Mouse (Mus musculus) frontal cortex, postnatal 10 days (tissue): ENCODE results near the gene Zswim8.
"Not testable (repeated sequence)": the region's sequence is repeated elsewhere in the genome, so short reads cannot be mapped to it uniquely, and the experiment has no call there.

Experiments
- DNase-seq, 2 experiments: peaks; one replicate each; pipeline ENCODE4 v3.0.0; 2022; ENCODE audit warnings: low spot score in 2 of 2, mixed read lengths in 1 of 2

The Zswim8 gene

GRCm38 (mm10) chr14:20693589-20694101 is 13.7 kb upstream of the Zswim8 start:
- DNase-seq: no peak

DNA sequence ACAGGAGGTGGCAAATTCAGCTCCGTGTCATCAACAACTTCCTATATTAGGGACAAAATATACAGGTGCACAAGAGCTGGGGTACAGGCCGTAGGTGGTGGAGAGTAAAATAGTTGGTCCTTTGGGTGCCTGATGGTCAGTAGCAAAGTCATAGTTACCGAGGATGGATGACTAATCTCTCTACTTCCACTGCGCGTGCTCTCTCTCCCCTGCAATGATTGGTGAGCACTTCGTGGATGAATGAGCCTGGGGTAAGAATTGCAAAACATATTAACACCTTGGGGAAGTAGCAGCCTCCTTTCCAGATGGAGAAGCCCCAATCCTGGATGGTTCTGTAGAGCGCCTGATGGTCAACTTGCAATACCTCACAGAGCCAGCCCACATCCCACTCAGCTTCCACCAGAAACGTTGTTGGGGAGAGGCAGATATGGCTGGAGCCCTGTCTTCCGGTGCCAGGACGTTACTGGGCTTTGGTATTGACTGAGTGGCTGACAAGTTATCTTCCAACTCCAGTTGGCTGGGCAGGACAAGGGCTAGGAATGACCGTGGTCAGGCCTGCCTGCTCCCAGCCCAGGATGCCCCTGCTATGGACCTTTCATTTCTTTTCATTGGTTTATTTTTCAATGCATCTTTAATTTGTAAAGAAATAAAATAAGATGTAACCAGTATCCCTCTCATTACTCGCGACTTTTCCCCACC is 13.0 kb upstream of the Zswim8 start:
- no peak for DNase-seq

GRCm38 (mm10) chr14:20694884-20695760 is 12.2 kb upstream of the Zswim8 start, which contains the start of gene Fut11:
Gene Fut11, plus strand, starts transcription at chr14:20694968.
- DNase-seq: peak; percentile 80 to 85

- peak; percentile 27 to 30 for DNase-seq
These were observed 11.4 kb upstream of the Zswim8 start for GRCm38 (mm10) chr14:20695761-20696520.

GRCm38 (mm10) chr14:20696986-20697385 is 10.4 kb upstream of the Zswim8 start:
- peak in 1 of 2 experiments; percentile 43 for DNase-seq

DNA sequence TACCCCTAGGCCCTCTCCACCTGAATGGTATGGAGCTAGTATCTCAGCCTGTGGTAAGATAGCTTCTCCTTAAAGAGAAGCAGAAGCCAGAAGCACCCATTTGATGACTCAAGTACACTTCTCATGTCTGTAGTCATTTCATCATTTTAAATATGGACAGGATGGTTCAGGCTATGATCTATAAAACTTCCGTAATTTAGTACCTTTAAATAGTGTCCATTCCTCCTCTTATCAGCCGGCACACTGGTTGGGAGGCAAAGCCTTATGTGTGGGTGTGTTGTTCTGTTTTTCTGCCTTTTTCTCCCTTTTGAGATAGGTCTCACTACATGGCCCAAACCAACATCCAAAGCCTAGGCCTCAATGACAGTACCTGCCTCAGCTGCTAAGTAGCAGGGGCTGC is 8.8 kb upstream of the Zswim8 start:
- no peak for DNase-seq

- no peak for DNase-seq
These were observed 7.0 kb upstream of the Zswim8 start for GRCm38 (mm10) chr14:20700362-20700761.

DNA sequence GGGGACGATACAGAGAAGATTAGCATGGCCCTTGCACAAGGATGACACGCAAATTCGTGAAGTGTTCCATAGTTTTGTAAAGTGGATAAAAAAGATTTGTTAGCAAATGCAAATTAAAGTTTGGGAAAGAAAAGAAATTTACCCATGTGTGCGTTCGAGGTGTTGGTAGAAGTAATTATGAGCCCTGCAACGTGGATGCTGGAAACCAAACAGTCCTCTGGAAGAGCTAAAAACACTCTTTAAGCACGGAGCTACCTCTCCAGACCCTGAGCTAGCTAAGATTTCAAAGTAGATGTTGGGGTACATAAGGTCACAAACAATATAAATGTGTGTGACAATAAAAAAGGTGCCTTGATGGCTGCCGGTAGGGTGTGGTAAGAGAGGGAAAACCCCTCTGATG is 5.8 kb upstream of the Zswim8 start:
- no peak for DNase-seq

- no peak for DNase-seq
These were observed 5.1 kb upstream of the Zswim8 start for GRCm38 (mm10) chr14:20702096-20702740.

- peak; percentile 75 to 88 for DNase-seq
These were observed 4.5 kb upstream of the Zswim8 start, which contains the start of gene Chchd1 for GRCm38 (mm10) chr14:20702741-20703381. Gene Chchd1, plus strand, starts transcription at chr14:20703006.

GRCm38 (mm10) chr14:20703461-20703860 is 3.9 kb upstream of the Zswim8 start:
- not testable (repeated sequence) for DNase-seq

DNA sequence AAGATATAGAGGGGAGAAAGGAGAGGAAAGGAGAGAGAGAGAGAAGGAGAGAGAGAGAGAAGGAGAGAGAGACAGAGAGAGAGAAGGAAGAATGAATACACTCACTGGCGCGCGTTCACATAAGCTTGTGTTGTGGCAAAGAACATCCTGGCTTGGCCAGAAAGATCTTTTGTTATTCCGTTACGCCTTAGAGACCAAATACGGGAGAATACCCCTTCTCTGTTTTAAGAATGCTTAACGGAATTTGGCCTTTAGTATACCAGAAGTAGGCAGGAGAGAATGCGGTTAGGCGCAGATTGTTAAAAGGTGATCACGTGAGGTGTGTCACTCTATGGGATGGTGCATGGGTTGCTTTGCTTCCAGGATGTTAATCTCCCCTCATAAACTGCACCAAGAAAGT is 887 bp downstream of the Zswim8 start:
- DNase-seq: no peak

DNA sequence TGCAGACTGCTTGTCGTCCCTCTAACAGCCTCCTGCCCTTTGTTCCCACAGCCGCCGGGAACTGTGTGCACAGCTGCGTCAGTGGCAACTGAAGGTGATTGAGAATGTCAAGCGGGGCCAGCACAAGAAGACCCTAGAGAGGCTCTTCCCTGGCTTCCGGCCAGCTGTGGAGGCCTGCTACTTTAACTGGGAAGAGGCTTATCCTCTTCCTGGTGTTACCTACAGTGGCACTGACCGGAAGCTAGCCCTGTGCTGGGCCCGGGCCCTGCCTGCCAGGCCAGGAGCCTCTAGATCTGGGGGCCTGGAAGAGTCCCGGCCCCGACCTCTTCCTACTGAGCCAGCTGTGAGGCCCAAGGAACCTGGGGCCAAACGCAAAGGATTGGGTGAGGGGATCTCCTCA is 6.5 kb downstream of the Zswim8 start:
- DNase-seq: no peak

GRCm38 (mm10) chr14:20718443-20718842 is 11.1 kb downstream of the Zswim8 start:
- DNase-seq: no peak

- DNase-seq: no peak
These were observed 12.4 kb downstream of the Zswim8 start for GRCm38 (mm10) chr14:20719767-20720166.

DNA sequence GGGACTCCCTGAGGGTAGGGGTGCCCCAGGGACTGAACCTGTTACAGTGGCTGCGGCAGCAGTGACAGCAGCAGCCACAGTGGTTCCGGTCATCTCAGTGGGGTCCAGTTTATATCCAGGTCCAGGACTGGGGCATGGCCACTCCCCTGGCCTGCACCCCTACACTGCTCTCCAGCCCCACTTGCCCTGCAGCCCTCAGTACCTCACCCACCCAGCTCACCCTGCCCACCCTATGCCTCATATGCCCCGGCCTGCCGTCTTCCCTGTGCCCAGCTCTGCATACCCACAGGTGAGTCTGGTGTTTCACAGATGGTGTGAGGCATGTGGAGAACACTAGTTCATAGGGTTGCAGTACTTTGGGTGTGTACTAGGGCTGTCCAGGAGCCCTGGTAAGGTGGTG is 14.0 kb downstream of the Zswim8 start:
- DNase-seq: no peak

DNA sequence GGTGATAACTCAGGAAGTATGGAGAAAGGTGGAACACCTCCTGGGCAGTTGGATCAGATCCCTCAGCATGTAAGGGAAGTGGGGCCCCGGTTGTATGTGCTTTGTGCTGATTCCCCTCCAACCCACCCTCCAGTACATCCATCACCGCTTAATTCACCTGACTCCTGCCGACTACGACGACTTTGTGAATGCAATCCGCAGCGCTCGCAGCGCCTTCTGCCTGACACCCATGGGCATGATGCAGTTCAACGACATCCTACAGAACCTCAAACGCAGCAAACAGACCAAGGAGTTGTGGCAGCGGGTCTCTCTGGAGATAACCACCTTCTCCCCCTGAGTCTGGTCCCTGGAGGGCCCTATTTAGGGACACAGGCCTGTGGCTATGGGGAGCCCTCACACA is 15.7 kb downstream of the Zswim8 start:
- no peak for DNase-seq

DNA sequence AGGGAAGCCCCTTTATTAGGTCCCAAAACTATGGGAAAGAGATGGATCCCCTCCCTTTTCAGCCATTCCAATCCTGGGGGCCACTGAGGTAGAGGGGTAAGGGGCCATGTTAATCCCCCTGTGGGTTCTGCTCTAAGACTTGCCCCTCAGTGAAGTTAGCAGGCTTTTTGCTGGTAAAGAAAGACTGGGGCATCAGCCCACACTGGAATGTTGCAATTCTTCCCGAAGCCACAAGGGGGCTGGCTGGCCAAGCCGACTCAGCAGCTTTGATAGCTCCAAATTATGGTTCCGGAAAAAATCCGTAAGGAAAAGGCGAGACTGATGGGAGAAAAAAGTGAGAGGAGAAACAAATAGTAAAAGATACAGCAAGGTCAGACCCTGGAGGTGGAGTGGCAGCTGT is 16.7 kb downstream of the Zswim8 start:
- peak in 1 of 2 experiments; percentile 75 for DNase-seq

DNA sequence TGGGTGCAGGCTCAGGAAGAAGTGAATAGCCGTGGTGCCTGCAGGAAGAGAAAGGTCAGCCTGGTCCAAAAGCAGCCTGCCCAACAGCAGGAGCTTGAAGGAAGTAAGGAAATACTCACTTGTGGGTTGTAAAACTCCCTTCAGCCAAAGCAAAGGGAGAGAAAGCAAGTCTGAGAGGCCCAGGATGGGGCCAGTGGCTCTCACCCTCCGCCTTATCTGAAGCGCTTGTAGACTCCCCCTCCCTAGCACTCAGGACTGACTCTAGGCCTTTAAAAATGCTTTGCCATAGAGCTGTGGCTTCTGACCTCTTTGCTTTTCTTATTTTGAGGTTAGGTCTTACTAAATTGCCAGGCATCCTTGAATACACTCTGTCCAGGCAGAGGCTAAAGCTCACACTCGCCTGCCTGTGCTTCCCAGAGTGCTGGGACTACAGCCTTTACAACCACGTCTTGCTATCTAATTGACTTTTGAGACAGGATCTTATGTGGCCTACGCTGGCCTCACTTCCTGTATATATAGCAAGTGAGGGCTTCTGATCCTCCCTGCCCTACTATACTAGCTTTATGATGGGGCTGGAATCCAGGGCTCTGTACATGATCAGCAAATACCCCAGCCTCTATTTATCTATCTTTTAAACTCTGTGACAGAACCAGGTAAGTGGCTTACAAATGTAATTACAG is 18.4 kb downstream of the Zswim8 start:
- DNase-seq: no peak

DNA sequence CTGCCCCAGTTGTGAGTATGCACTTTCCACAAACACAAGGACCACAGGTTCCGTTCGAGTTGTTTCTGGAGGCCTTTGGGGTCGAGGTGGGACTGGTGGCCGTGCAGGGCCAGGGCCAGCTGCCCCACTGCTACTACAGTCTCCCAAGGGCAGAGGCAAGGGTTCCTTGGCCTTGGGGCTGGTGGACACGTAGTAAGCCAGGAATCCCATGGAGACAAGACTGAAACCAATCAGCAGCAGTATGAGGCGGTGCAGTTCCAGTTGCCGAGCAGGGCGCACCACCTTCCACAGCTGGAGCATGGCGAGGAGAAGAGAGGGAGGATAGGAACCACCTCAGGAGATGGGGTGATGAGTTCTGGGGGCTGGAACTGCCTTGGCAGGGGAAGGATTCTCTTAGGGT is 22.5 kb downstream of the Zswim8 start:
- no peak for DNase-seq
